Mouse (Mus musculus) MEL (cell line): ENCODE measurements around the gene Gusb. TPM values are rescaled to one million over a fixed set of nuclear protein-coding genes. Genes with fewer than 3 reads are reported as not detected.

Source experiments
- DNase-seq: peaks from one replicate; pipeline ENCODE4 v3.0.0; 2011; ENCODE audit warnings: low read depth, low spot score
- H3K27ac ChIP-seq: 2 replicates; pipeline ENCODE4 v1.5.1; 2012; ENCODE audit warnings: low read depth, mild to moderate bottlenecking, control low read depth, low read length, moderate library complexity; ENCODE audit not compliant: control insufficient read depth
- H3K27me3 ChIP-seq, 2 experiments: fragments of 150-350 bp in 1 of 2; sonication (generic) in 1 of 2; 2 replicates each; pipeline ENCODE4 v1.6.1; 2012; ENCODE audit warnings: low read length in 2 of 2, mild to moderate bottlenecking in 2 of 2, improper control_type of control experiment in 1 of 2, moderate library complexity in 1 of 2; ENCODE audit not compliant: insufficient read depth in 2 of 2, control insufficient read depth in 1 of 2
- H3K36me3 ChIP-seq, 2 experiments: 2 replicates each; pipeline ENCODE4 v1.6.1; 2012 to 2014; ENCODE audit warnings: low read length in 2 of 2, improper control_type of control experiment in 1 of 2, inconsistent platforms in 1 of 2, mild to moderate bottlenecking in 1 of 2; ENCODE audit not compliant: insufficient read depth in 2 of 2, control insufficient read depth in 1 of 2
- H3K4me1 ChIP-seq, 2 experiments: fragments of 150-350 bp in 1 of 2; sonication (generic) in 1 of 2; 2 replicates each; pipeline ENCODE4 v1.6.1; 2012; ENCODE audit warnings: low read length in 2 of 2, improper control_type of control experiment in 1 of 2, mild to moderate bottlenecking in 1 of 2; ENCODE audit not compliant: insufficient read depth in 2 of 2, control insufficient read depth in 1 of 2
- H3K4me3 ChIP-seq, 2 experiments: fragments of 150-350 bp in 1 of 2; sonication (generic) in 1 of 2; 2 replicates each; pipeline ENCODE4 v1.5.1; 2012; ENCODE audit warnings: low read depth in 2 of 2, low read length in 2 of 2, mild to moderate bottlenecking in 2 of 2, moderate library complexity in 2 of 2, control low read depth in 1 of 2, improper control_type of control experiment in 1 of 2; ENCODE audit not compliant: control insufficient read depth in 1 of 2, insufficient read depth in 1 of 2
- H3K79me2 ChIP-seq: 2 replicates; pipeline ENCODE4 v1.6.1; 2012; ENCODE audit warnings: mild to moderate bottlenecking, low read length, moderate library complexity; ENCODE audit not compliant: control insufficient read depth, poor library complexity, insufficient read depth
- H3K9ac ChIP-seq: 2 replicates; pipeline ENCODE4 v1.6.1; 2012; ENCODE audit warnings: low read depth, mild to moderate bottlenecking, control low read depth, low read length, moderate library complexity; ENCODE audit not compliant: control insufficient read depth, poor library complexity, severe bottlenecking
- H3K9me3 ChIP-seq: fragments of 150-350 bp; sonication (generic); replicated peaks from 2 replicates; pipeline ENCODE4 v1.6.1; 2012; ENCODE audit warnings: mild to moderate bottlenecking, low read length, improper control_type of control experiment, moderate library complexity; ENCODE audit not compliant: insufficient read depth
- BHLHE40 ChIP-seq: IDR thresholded peaks from 2 replicates; pipeline ENCODE4 v1.6.1; 2012; ENCODE audit warnings: low read depth, mild to moderate bottlenecking, inconsistent platforms, low read length, improper control_type of control experiment, borderline replicate concordance
- CTCF ChIP-seq, 3 experiments: IDR thresholded peaks in 2 of 3; conservative IDR thresholded peaks in 1 of 3; 2 replicates each; pipeline ENCODE4 v1.5.1; 2011 to 2012; ENCODE audit warnings: low read length in 3 of 3, low read depth in 2 of 3, mild to moderate bottlenecking in 2 of 3, improper control_type of control experiment in 1 of 3, inconsistent platforms in 1 of 3, mixed read lengths in 1 of 3, moderate library complexity in 1 of 3; ENCODE audit not compliant: control insufficient read depth in 1 of 3, insufficient read depth in 1 of 3, poor library complexity in 1 of 3, severe bottlenecking in 1 of 3
- ELF1 ChIP-seq: IDR thresholded peaks from 2 replicates; pipeline ENCODE4 v1.6.1; 2014; ENCODE audit warnings: low read depth, mild to moderate bottlenecking, inconsistent platforms, low read length, improper control_type of control experiment, moderate library complexity
- EP300 ChIP-seq, 2 experiments: IDR thresholded peaks; 2 replicates each; pipeline ENCODE4 v1.6.1; 2011; ENCODE audit warnings: improper control_type of control experiment in 2 of 2, low read length in 2 of 2, low read depth in 1 of 2, mild to moderate bottlenecking in 1 of 2
- GABPA ChIP-seq: IDR thresholded peaks from 2 replicates; pipeline ENCODE4 v1.6.1; 2012; ENCODE audit warnings: low read depth, mild to moderate bottlenecking, inconsistent platforms, low read length, improper control_type of control experiment, moderate library complexity
- HCFC1 ChIP-seq: IDR thresholded peaks from 2 replicates; pipeline ENCODE4 v1.6.1; 2012; ENCODE audit warnings: low read depth, mild to moderate bottlenecking, inconsistent platforms, low read length, improper control_type of control experiment, moderate library complexity
- JUND ChIP-seq: IDR thresholded peaks from 2 replicates; pipeline ENCODE4 v1.6.1; 2011; ENCODE audit warnings: low read depth, mild to moderate bottlenecking, improper control_type of control experiment, low read length
- KAT2A ChIP-seq: conservative IDR thresholded peaks from 2 replicates; pipeline ENCODE4 v1.6.1; 2012; ENCODE audit warnings: low read depth, low read length, improper control_type of control experiment, inconsistent platforms
- MAFK ChIP-seq: IDR thresholded peaks from 2 replicates; pipeline ENCODE4 v1.6.1; 2011; ENCODE audit warnings: low read depth, mild to moderate bottlenecking, low read length, improper control_type of control experiment, borderline replicate concordance
- MAX ChIP-seq: IDR thresholded peaks from 2 replicates; pipeline ENCODE4 v1.6.1; 2011; ENCODE audit warnings: low read length, improper control_type of control experiment
- MEF2A ChIP-seq: IDR thresholded peaks from 2 replicates; pipeline ENCODE4 v1.6.1; 2014; ENCODE audit warnings: low read depth, mild to moderate bottlenecking, inconsistent platforms, low read length, improper control_type of control experiment; ENCODE audit not compliant: poor library complexity, insufficient replicate concordance, severe bottlenecking; ENCODE audit errors: extremely low read depth
- MXI1 ChIP-seq: IDR thresholded peaks from 2 replicates; pipeline ENCODE4 v1.6.1; 2011; ENCODE audit warnings: mild to moderate bottlenecking, low read depth, low read length, improper control_type of control experiment
- MYB ChIP-seq: IDR thresholded peaks from 2 replicates; pipeline ENCODE4 v1.6.1; 2011; ENCODE audit warnings: mild to moderate bottlenecking, low read depth, low read length, improper control_type of control experiment
- MYC ChIP-seq: IDR thresholded peaks from 2 replicates; pipeline ENCODE4 v1.6.1; 2011; ENCODE audit warnings: low read depth, mild to moderate bottlenecking, low read length, improper control_type of control experiment, moderate library complexity
- NELFE ChIP-seq: IDR thresholded peaks from 2 replicates; pipeline ENCODE4 v1.6.1; 2011; ENCODE audit warnings: low read depth, low read length, improper control_type of control experiment
- NRF1 ChIP-seq: IDR thresholded peaks from 2 replicates; pipeline ENCODE4 v1.6.1; 2014; ENCODE audit warnings: low read depth, mild to moderate bottlenecking, inconsistent platforms, low read length, improper control_type of control experiment, moderate library complexity; ENCODE audit not compliant: poor library complexity, insufficient read depth, severe bottlenecking
- POLR2A ChIP-seq, 2 experiments: IDR thresholded peaks; 2 replicates each; pipeline ENCODE4 v1.6.1; 2011 to 2012; ENCODE audit warnings: low read length in 2 of 2, mild to moderate bottlenecking in 2 of 2, control low read depth in 1 of 2, improper control_type of control experiment in 1 of 2, low read depth in 1 of 2, moderate library complexity in 1 of 2; ENCODE audit not compliant: control insufficient read depth in 1 of 2, insufficient read depth in 1 of 2, poor library complexity in 1 of 2
- POLR2AphosphoS2 ChIP-seq: IDR thresholded peaks from 2 replicates; pipeline ENCODE4 v1.6.1; 2011; ENCODE audit warnings: low read length, improper control_type of control experiment
- POLR2AphosphoS5 ChIP-seq: IDR thresholded peaks from 2 replicates; pipeline ENCODE4 v1.6.1; 2012; ENCODE audit warnings: low read depth, borderline replicate concordance, mild to moderate bottlenecking, inconsistent platforms, low read length, moderate library complexity, mixed read lengths
- RAD21 ChIP-seq: IDR thresholded peaks from 2 replicates; pipeline ENCODE4 v1.6.1; 2011; ENCODE audit warnings: mild to moderate bottlenecking, low read depth, low read length, improper control_type of control experiment
- SIN3A ChIP-seq: IDR thresholded peaks from 2 replicates; pipeline ENCODE4 v1.6.1; 2012; ENCODE audit warnings: low read length, improper control_type of control experiment, inconsistent platforms
- TBP ChIP-seq: IDR thresholded peaks from 2 replicates; pipeline ENCODE4 v1.8.0; 2011; ENCODE audit warnings: low read depth, low read length, improper control_type of control experiment
- TCF12 ChIP-seq: IDR thresholded peaks from 2 replicates; pipeline ENCODE4 v1.6.1; 2014; ENCODE audit warnings: low read depth, mild to moderate bottlenecking, inconsistent platforms, low read length, improper control_type of control experiment, moderate library complexity
- UBTF ChIP-seq: IDR thresholded peaks from 2 replicates; pipeline ENCODE4 v1.6.1; 2012; ENCODE audit warnings: low read depth, mild to moderate bottlenecking, inconsistent platforms, low read length, improper control_type of control experiment, moderate library complexity, borderline replicate concordance; ENCODE audit not compliant: insufficient read depth
- USF2 ChIP-seq, 2 experiments: IDR thresholded peaks; 2 replicates each; pipeline ENCODE4 v1.6.1; 2011 to 2012; ENCODE audit warnings: improper control_type of control experiment in 2 of 2, low read length in 2 of 2, borderline replicate concordance in 1 of 2, inconsistent platforms in 1 of 2, low read depth in 1 of 2, mild to moderate bottlenecking in 1 of 2; ENCODE audit not compliant: insufficient read depth in 1 of 2
- ZC3H11A ChIP-seq: IDR thresholded peaks from 2 replicates; pipeline ENCODE4 v1.6.1; 2012; ENCODE audit warnings: low read depth, mild to moderate bottlenecking, inconsistent platforms, low read length, improper control_type of control experiment
- ZKSCAN1 ChIP-seq: IDR thresholded peaks from 2 replicates; pipeline ENCODE4 v1.6.1; 2012; ENCODE audit warnings: low read depth, mild to moderate bottlenecking, inconsistent platforms, low read length, improper control_type of control experiment, moderate library complexity
- ZMIZ1 ChIP-seq: IDR thresholded peaks from 2 replicates; pipeline ENCODE4 v1.6.1; 2012; ENCODE audit warnings: low read depth, mild to moderate bottlenecking, inconsistent platforms, low read length, improper control_type of control experiment, moderate library complexity
- ZNF384 ChIP-seq: IDR thresholded peaks from 2 replicates; pipeline ENCODE4 v1.6.1; 2012; ENCODE audit warnings: low read depth, mild to moderate bottlenecking, inconsistent platforms, low read length, improper control_type of control experiment
- polyA plus RNA-seq, 2 experiments: library from polyadenylated mRNA; stranded (reverse) in 1 of 2; unstranded in 1 of 2; fragments of >175 nt in 1 of 2; fragments of >200 nt in 1 of 2; gene quantifications; 2 replicates each; pipeline versions ENCODE4 v1.2.1 to v1.2.4; 2012; ENCODE audit warnings: low replicate concordance in 2 of 2, low read depth in 1 of 2; ENCODE audit not compliant: insufficient read length in 2 of 2, insufficient read depth in 1 of 2, missing spikeins in 1 of 2
- total RNA-seq: library from RNA; depleted of rRNA; stranded (reverse); fragments of 300-350 nt; gene quantifications from 2 replicates; pipeline ENCODE4 v1.2.3, GENCODE M21; 2012

Gene Gusb
- total and polyA plus RNA-seq, 3 experiments = 44.4 to 107 (median 54.2) TPM

- Histone ChIP-seq H3K9ac (no peak overlapping the region), H3K79me2 (peaks cover 7% of the 10 kb centered on the region), H3K9me3 (no peaks in the 10 kb centered on the region), H3K27me3 (no peaks in the 10 kb centered on the region), H3K4me3 (no peak overlapping the region), H3K36me3 (peaks cover 0 to 5% of the 10 kb centered on the region in 2 experiments; a peak in 2 of 4 replicates), H3K27ac (no peak overlapping the region), H3K4me1 (no peaks in the 10 kb centered on the region)
- TF ChIP-seq MXI1 = no peak
- TF ChIP-seq POLR2A (IDR thresholded peaks at IDR 0.05; ENCODE audit: control insufficient read depth in 1 of 2, insufficient read depth in 1 of 2, low read depth in 1 of 2, low read length in 2 of 2, poor library complexity in 1 of 2) = no peak
- TF ChIP-seq HCFC1 = no peak
- no peak for TF ChIP-seq RAD21
- no peak for TF ChIP-seq KAT2A
- no peak for TF ChIP-seq ZKSCAN1
- no peak for TF ChIP-seq ELF1
- no peak for TF ChIP-seq GABPA
- TF ChIP-seq MAX = no peak
- no peak for TF ChIP-seq MAFK
- no peak for TF ChIP-seq BHLHE40
- no peak for TF ChIP-seq POLR2AphosphoS2
- no peak for TF ChIP-seq TBP
- no peak for TF ChIP-seq ZNF384
- TF ChIP-seq ZC3H11A = no peak
- no peak for TF ChIP-seq UBTF
- no peak for DNase-seq
Observed at GRCm38 (mm10) chr5:129963224-129963623, 39.6 kb downstream of the Gusb start.

GRCm38 (mm10) chr5:129955792-129956191, 47.1 kb downstream of the Gusb start:
- H3K4me1 ChIP-seq = peaks cover 22% of the 10 kb centered on the region in 2 experiments
- no peak overlapping the region; a peak in 1 of 4 replicates for H3K4me3 ChIP-seq
- peaks cover 18% of the 10 kb centered on the region for H3K79me2 ChIP-seq
- peak; percentile 62 for DNase-seq
- no peaks in the 10 kb centered on the region for H3K9me3 ChIP-seq
- H3K27ac ChIP-seq = peak overlapping the region; percentile 52
- no peaks in the 10 kb centered on the region for H3K27me3 ChIP-seq
- H3K36me3 ChIP-seq = peaks cover 3 to 39% of the 10 kb centered on the region in 2 experiments
- no peak overlapping the region for H3K9ac ChIP-seq
- TF ChIP-seq NELFE (no peak), UBTF (no peak), MEF2A (no peak), EP300 (IDR thresholded peaks at IDR 0.05; ENCODE audit: low read depth in 1 of 2, low read length in 2 of 2) (peak; percentile 72 to 86), ZNF384 (no peak), ZKSCAN1 (no peak), TCF12 (peak; percentile 86), CTCF (IDR thresholded peaks at IDR 0.05 in 2 of 3, conservative IDR thresholded peaks at IDR 0.05 in 1 of 3; ENCODE audit: control insufficient read depth in 1 of 3, insufficient read depth in 1 of 3, low read depth in 2 of 3, low read length in 3 of 3, poor library complexity in 1 of 3, severe bottlenecking in 1 of 3) (no peak), SIN3A (peak; percentile 38; the same call in 1 of the 2 replicates), ZMIZ1 (no peak), JUND (no peak), MAFK (no peak), MYC (peak; percentile 58; the same call in 1 of the 2 replicates), MAX (peak; percentile 63), GABPA (no peak), RAD21 (no peak), USF2 (IDR thresholded peaks at IDR 0.05; ENCODE audit: borderline replicate concordance in 1 of 2, insufficient read depth in 1 of 2, low read depth in 1 of 2, low read length in 2 of 2) (no peak), POLR2AphosphoS5 (no peak), BHLHE40 (peak; percentile 74), KAT2A (no peak), HCFC1 (no peak), NRF1 (no peak), MXI1 (peak; percentile 74; the same call in 1 of the 2 replicates), MYB (0 out of 2 replicates have a peak, but pooled peaks have one; percentile 25)
